Mouse (Mus musculus): ENCODE data around the gene Zp3r. TPM values are rescaled to one million over a fixed set of nuclear protein-coding genes. Genes with fewer than 3 reads are reported as not detected.

Gene Zp3r
- not detected in 2 replicates for polyA plus RNA-seq (2015; fragmentation: Nextera tagmentation; extraction: Ambion mirVana)

GRCm38 (mm10) chr1:130629521-130629920, at the start of gene Zp3r:
Gene Zp3r (minus strand): TSS chr1:130629621.

GRCm38 (mm10) chr1:130661454-130661853, 32.0 kb upstream of the Zp3r start, which contains the start of gene C4bp:
Gene C4bp (minus strand): TSS chr1:130661632.

Other genes with a start within 250 kb of the Zp3r start
- not detected in 2 replicates for gene Cd55b, start 206.6 kb downstream of the Zp3r start, polyA plus RNA-seq (2015; fragmentation: Nextera tagmentation; extraction: Ambion mirVana)
- gene Cd55, start 166.9 kb downstream of the Zp3r start, polyA plus RNA-seq (2015; fragmentation: Nextera tagmentation; extraction: Ambion mirVana), result 14.5 and 17.5 TPM in 2 replicates
- gene C4bp, start 32.0 kb upstream of the Zp3r start, polyA plus RNA-seq (2015; fragmentation: Nextera tagmentation; extraction: Ambion mirVana), result not detected in 2 replicates
- not detected in 2 replicates for gene Gm29427, start 86.2 kb upstream of the Zp3r start, polyA plus RNA-seq (2015; fragmentation: Nextera tagmentation; extraction: Ambion mirVana)
- 14.0 and 15.9 TPM in 2 replicates for gene Yod1, start 87.7 kb upstream of the Zp3r start, polyA plus RNA-seq (2015; fragmentation: Nextera tagmentation; extraction: Ambion mirVana)
- gene Pfkfb2, start 99.6 kb upstream of the Zp3r start, polyA plus RNA-seq (2015; fragmentation: Nextera tagmentation; extraction: Ambion mirVana), result 12.1 and 15.5 TPM in 2 replicates
- 0.66 and 0.84 TPM in 2 replicates for gene AA986860, start 102.4 kb upstream of the Zp3r start, polyA plus RNA-seq (2015; fragmentation: Nextera tagmentation; extraction: Ambion mirVana)
- not detected in 2 replicates for gene Fcamr, start 171.3 kb upstream of the Zp3r start, polyA plus RNA-seq (2015; fragmentation: Nextera tagmentation; extraction: Ambion mirVana)
- not detected in 2 replicates for gene Pigr, start 197.1 kb upstream of the Zp3r start, polyA plus RNA-seq (2015; fragmentation: Nextera tagmentation; extraction: Ambion mirVana)
- 3.0 and 3.3 TPM in 2 replicates for gene Fcmr, start 236.0 kb upstream of the Zp3r start, polyA plus RNA-seq (2015; fragmentation: Nextera tagmentation; extraction: Ambion mirVana)

Data from neural tube, postnatal 0 days (tissue).